Mouse (Mus musculus): Measurements from ENCODE around the gene Fbxo2. TPM values are rescaled to one million over a fixed set of nuclear protein-coding genes. Genes with fewer than 3 reads are reported as not detected.

Fbxo2 gene
- total RNA-seq (2023) = not detected

DNA sequence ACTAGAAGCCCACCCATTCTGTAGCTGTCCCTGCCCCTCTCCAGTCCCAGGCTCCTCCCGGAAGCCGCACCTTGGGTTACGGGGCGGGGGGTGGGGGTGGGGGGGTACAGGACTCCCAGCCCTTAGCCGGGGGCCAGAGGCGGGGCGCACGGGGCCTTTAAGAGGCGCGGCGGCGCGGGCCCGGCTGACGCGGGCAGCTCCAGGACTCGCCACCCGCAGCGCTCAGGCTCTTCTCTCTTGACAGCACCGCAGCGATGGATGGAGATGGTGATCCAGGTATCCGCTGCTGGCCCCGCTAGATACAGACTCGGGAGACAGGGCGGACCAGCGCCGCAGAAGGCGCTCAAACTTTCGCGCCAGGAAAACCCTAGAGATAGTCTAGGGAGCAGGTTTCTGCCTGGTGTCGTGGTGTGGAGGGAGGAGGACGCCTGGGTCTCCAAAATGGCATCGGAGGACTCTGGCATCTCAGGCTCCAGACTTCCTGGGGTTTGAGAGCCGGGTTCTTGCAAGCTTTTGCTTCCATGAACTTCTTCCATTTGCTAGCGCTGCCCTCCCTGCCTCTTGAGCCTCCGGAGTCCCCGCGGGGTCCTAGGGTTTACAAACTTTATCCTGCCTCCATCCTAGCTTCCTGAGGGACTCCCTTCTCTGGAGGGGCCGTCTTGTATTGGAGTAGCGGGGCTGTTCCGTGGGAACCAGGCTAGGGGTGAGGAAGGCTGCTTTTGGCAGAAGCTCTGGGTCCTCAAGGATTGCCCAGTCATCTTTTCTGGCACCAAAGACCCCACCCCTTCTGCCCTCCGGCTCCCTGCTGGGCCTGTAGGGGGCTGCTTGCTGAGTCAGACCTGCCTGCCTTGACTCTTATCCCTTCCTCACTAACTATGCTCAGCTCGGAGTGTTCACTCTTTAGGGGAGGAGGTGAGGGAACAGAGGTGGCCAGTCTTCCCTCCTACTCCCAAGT, at the start of gene Fbxo2, which contains the start of gene Fbxo44:
Gene Fbxo2, plus strand, starts transcription at position 186 of the 955 bp plus-strand sequence.
Gene Fbxo44, minus strand, starts transcription at position 47 of the 955 bp plus-strand sequence.

DNA sequence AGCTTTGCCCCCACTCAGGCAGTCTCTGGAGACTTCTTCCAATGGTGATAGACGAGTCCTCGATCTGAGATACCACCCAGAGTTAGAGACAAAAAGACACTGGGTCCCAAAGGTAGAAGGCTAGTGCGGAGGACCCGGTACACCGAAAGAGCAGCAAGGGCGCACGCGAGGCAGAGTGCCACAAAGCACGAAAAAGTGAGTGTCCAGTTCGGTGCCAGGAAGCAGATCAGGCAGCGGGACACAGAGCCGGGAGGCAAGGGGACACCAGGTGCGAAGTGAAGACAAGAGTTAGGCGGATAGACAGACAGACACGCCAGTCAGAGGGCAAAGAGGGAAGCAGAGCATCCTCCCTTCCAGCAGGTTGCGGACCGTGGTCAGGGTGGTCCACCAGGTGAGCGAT, 30.3 kb upstream of the Fbxo2 start, which contains the start of gene Mad2l2:
Gene Mad2l2, plus strand, starts transcription at position 252 of the 400 bp plus-strand sequence.

DNA sequence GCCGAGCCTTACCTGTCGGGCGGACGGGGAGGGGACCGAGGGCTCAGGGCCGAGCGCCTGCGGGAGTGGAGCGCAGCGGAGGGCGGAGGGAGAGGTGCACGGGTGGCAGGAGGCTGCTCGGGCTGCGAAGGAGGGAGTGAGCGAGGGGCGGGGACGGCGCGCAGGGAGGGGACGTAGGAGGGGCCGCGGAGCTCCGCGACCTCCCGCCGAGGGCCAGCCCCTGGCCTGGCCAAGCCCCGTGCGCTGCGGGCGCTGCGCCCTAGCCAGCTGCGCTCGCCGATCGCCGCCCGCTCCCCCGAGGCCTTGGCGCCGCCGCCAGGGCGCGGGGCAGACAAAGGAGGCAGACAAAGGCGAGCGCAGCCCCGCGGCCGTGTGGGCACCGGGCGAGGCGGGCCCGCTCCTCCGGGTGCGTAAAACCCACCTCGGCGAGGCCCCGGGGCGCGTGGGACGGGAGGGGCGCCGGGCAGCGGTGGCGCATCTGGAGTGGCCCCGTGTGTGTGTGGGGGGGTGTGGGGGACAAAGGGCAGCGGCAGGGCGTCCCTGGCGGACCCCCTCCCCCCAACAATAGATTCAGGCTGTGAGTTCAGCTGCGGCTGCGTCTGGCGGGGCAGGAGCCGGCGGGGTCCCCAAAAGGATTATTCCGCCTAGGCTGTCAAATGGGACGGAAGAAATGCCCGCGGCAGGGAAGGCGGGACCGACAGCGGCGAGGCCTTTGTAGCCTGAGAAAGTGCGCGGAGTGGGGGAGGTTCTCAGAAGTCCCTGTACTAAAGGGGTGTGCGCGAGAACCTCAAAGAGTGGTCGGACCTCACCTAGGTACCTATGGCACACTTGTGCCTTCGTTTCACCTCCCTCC, 29.6 kb upstream of the Fbxo2 start, which contains the start of gene Draxin:
Gene Draxin, minus strand, starts transcription at position 138 of the 853 bp plus-strand sequence.

DNA sequence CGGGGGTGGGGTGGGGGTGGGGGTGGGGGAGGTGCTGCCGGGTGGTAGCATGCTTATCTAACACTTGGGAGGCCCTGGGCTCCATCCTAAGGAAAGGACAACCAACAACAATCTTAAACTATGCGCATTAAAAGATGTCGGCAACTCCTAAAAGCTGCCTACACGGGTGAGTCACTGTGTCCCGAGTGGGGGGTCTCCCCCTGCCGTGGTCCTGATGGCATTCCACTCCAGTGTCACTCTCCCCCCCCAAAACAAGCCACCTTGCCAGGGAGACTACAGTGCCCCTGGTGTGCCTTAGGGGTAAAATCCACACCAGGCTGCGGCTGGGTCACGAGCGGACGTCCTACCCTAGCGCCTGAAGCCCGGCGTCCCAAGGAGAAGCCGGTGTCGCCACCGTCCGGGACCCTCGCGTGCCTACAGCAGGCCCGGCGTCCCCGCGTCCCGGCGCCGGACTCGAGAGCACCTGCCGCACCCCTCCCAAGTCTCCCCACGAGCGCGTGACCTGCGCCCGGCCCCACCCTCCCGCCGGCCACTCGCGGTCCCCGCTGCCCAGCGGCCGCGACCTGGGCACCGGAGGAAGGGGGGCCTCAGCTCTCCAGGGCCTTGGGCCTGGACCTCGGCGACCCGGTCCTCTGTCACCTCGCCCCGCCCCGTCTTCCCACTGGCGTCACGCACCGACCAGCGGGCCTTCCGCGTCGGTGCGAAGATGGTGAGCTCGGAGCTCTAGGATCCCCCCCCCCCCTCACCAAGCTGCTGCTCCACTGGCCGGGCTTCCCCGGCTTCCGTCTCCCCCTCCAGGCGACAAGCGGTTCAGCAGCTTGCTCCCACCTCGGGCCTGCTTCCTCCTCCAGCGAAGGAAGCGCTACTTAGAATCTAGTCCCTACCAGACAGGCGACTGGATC, 8.9 kb upstream of the Fbxo2 start, which contains the start of gene Fbxo6:
Gene Fbxo6, minus strand, starts transcription at position 874 of the 902 bp plus-strand sequence.

Other genes with a start within 250 kb of the Fbxo2 start
- gene Plod1, start 223.9 kb upstream of the Fbxo2 start, total RNA-seq (2023) = 10 to 100 TPM; 32.7 to 34.8 TPM
- 10 to 100 TPM; 57.4 to 67.8 TPM for gene 2510039O18Rik, start 219.7 kb upstream of the Fbxo2 start, total RNA-seq (2023)
- gene Nppb, start 174.8 kb upstream of the Fbxo2 start, total RNA-seq (2023) = not detected
- gene Nppa, start 159.9 kb upstream of the Fbxo2 start, total RNA-seq (2023) = not detected
- gene Clcn6, start 121.8 kb upstream of the Fbxo2 start, total RNA-seq (2023) = 10 to 100 TPM; 19.1 to 27.4 TPM
- 10 to 100 TPM; 30.7 to 33.8 TPM for gene Mthfr, start 121.5 kb upstream of the Fbxo2 start, total RNA-seq (2023)
- 10 to 100 TPM; 26.7 to 33.2 TPM for gene Agtrap, start 72.6 kb upstream of the Fbxo2 start, total RNA-seq (2023)
- gene Mad2l2, start 30.2 kb upstream of the Fbxo2 start, total RNA-seq (2023) = 10 to 100 TPM; 18.3 to 19.5 TPM
- gene Draxin, start 29.9 kb upstream of the Fbxo2 start, total RNA-seq (2023) = not detected
- gene Fbxo6, start 8.5 kb upstream of the Fbxo2 start, total RNA-seq (2023) = 10 to 100 TPM; 29.5 to 29.8 TPM
- 1 to 10 TPM; 2.3 to 2.8 TPM for gene Fbxo44, start 139 bp upstream of the Fbxo2 start, total RNA-seq (2023)
- not detected for gene Disp3, start 127.3 kb downstream of the Fbxo2 start, total RNA-seq (2023)